Mouse (Mus musculus): Measurements from ENCODE around the gene Osbpl8.

Gene Osbpl8

DNA sequence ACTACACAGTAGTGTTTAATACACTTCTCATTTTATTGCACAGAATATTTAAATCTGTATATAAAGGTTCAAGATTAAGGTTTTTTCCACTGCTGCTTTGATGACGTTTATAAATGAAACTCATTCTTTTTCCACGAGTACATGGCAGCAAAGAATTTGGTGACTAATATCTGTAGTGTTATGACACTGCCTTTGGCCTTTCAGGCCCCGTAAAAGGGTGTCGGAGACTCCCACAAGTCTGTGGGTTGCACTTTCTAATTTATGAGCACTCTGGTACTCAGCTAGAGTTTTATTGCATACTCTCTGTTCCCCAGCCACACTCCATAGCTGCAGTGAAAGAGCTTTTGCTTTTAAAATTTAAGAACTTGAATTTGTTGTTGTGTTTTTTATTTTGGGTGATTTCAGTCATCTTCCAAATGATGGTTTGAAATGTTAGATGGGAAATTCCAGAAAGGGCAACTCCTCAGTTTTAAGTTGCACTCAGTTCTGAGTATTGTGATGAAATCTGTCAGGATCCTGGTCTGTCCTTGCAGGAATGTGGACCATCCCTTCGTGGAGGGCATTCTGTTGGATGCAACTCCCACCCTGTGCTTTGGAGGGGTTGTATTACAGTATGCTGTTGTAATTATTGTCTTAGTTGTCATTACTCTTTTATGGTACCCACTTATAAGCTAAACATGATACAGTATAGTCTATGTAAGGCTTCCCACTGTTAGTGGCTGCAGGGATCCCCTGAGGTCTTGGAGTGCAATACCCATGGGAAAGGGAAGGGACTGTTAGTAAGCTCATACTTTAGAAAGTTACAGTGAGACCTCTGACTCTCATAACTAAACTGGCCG is 70.1 kb downstream of the Osbpl8 start:
- no peak for DNase-seq (ENCODE audit: low read depth, low spot score)

DNA sequence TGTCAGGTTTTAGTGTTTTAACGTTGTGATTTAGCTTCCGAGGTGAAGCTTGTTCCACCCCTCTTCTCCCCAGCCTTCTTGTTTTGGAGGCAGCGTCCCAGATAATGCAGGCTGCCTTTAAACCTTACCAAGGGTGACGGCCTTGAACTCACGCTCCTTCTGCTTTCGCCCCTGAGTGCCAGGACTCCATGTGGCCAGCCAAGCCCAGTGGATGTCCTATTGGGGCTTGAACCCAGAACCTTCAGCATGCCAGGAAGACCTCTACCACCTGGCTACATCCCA is 70.7 kb downstream of the Osbpl8 start:
- no peak for DNase-seq (ENCODE audit: low read depth, low spot score)

DNA sequence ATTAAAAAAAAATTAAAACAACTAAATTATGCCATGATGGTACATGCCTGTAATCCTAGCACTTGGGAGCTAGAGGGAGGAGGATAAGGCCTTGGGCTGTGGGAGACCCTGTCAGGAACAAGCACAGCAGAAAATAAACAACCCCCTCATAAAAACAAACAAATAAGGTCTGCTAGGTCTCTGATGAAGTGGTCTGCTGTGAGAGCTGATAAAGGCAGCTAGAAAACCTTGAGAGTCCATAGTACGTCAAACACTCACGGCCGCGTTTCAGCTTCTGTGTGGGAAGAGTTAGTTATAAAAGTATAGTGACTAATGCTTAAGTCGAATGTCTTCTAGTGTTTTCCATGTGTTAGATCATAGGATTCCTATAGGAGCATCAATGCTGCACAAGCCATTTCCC is 72.9 kb downstream of the Osbpl8 start:
- DNase-seq (ENCODE audit: low read depth, low spot score), result no peak

DNA sequence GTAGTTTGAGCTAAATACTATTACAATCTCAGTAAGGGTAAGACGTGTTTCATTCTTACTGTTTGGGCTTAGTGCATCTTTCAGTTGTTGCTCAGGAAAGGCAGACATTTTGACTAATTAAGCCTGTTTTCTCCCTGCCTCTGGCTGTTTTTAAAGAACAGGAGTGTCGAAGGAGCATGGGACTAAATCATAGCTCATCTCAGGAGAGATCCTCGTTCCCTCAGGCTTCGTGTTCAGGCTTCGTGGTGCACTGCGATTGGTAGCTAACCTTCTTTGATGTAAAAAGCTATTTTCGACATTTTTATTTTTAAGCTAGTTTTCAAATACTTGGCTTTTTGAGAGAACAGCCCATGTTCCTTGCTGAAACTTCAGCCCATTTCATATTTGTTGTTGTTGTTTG is 78.1 kb downstream of the Osbpl8 start:
- no peak for DNase-seq (ENCODE audit: low read depth, low spot score)

DNA sequence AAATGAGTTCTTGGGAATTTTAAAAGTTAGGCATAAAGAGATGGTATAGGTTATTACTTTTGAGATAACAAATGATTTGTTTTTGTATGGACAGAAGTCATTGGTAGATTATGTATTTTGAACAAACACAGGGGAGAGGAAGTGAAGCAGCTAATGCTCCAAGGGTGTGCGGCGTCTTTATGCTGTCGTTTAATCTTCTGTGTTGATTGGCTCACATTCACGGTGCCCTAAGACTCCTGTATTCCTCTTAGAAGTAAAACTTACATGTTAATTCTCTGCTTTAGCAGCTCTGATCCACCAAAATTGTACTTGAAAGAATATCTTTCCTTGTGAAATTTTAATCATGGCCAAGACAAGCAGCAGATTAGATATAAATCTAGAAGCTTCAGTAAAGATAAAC is 83.1 kb downstream of the Osbpl8 start:
- no peak for DNase-seq (ENCODE audit: low read depth, low spot score)

DNA sequence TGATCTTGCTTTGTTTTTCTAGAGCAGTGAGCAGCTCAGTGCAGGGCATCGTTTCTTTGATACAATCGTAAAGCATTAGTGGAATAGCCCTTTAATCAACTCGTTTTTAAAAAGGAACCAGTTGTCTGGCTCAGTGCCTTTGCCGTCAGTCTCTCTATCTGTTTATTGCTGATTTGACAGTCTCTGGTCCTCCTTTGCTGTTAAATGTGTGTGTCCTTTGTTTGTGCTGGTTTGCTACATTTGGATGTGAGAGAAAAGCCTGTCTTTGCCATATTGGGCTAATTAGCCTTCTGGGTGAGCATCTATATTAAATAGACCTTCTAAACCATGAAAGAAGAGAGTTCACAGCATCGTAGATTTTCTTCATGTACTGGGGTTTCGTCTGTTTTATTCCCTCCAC is 83.6 kb downstream of the Osbpl8 start:
- no peak for DNase-seq (ENCODE audit: low read depth, low spot score)

DNA sequence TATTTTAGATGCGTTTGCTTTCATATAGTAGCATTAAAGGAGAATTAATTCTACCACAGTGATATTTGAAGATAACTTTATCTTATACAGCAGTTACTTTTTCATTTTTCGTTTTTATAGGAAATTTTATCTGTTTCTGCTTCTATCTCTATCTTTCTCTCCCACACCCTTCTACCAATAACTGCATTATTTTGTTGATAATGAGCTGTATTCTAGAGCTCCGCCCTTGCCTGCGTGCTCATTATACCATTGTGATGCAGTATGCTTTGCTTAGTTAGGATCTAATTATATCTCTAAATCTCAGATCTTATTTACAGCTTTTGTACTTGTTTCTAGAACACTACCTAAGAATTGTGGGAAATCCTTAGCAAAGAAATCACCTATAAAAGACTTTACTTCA is 85.6 kb downstream of the Osbpl8 start:
- no peak for DNase-seq (ENCODE audit: low read depth, low spot score)

DNA sequence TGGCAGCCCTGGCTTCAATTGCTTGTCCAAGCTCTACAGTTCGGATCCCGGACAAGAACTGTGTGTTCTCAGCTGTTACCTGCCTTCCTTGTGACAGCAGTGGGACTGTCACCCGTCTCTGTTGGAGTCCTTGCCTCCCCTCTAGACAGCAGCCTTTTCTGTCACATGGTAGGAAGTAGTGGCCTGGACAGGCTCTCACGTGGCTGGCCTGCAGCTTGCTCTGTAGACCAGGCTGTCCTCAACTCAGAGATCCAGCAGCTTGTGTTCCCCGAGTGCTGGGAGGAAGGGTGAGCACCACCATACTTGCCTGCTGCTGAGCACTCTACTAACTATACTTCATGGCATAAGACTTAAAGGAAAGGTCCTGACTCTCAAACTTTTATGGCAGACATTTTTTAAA is 87.1 kb downstream of the Osbpl8 start:
- no peak for DNase-seq (ENCODE audit: low read depth, low spot score)

DNA sequence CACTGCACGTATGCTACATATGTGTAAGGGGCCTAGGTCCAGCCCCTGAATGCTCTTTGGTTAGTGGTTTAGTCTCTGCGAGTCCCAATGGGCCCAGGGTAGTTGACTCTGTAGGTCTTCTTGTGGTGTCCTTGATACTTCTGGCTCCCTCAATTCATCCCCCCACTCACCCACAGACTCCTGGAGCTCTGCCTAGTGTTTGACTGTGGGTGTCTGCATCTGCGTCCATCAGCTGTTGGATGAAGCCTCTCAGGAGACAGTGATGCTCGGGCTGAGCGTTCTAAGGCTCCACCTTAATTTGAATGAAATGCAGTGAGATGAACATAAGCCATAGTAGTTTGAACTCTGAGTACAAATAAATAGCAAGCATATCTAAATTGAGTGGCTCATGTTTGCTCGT is 90.7 kb downstream of the Osbpl8 start:
- DNase-seq (ENCODE audit: low read depth, low spot score), result no peak

DNA sequence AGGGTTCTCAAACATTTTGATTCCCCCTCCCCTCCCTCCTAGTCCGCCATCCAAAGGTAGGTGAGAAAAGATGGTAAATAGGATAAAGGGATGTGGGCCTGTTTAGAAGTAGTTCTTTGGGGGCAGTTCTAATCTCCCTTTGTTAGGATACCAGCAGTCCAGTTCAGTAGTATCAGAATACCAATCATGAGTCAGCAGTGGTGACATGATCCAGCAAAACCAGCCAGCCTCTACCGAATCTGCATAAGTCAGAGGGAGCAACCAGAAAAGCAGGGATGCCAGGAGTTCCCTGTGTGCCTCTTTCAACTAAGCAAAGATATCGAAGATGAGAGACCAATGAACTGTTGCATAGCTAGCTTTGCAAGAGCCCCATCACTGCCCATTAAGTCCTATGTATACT is 91.6 kb downstream of the Osbpl8 start:
- DNase-seq (ENCODE audit: low read depth, low spot score), result no peak

DNA sequence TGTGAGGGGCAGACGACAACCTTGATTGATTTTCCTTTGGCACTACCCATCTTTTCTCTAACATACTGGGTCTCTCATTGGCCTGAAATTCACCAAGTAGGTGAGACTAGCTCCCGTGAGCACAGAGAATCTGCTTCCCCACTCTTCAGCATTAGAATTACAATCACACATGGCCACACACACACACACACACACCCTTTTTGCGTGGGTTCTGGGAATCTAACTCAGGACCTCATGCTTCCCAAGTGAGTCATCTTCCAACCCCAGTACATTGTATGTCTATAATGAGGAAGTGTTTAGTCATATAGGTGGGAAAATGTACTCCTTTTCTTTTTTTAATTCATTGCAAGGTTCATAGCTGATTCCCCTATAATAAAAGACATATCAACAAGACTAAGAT is 92.8 kb downstream of the Osbpl8 start:
- DNase-seq (ENCODE audit: low read depth, low spot score), result no peak

DNA sequence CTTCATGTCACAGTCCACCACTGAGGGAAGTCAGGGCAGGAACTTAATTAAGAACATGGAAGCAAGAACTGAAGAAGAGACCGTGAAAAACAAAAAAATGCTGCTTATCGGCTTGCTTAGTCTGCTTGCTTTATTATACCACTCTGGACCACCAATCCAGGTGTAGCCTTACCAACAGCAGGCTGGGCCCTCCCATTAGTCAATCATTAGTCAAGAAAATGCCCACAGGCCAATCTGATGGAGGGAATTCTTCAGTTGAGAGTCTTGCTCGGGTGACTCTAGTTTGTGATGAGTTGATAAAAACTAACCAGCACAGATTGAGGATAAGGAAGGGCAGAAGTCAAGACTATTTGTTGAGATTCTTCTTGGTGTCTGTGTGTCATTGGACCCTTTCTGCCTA is 93.7 kb downstream of the Osbpl8 start:
- no peak for DNase-seq (ENCODE audit: low read depth, low spot score)

DNA sequence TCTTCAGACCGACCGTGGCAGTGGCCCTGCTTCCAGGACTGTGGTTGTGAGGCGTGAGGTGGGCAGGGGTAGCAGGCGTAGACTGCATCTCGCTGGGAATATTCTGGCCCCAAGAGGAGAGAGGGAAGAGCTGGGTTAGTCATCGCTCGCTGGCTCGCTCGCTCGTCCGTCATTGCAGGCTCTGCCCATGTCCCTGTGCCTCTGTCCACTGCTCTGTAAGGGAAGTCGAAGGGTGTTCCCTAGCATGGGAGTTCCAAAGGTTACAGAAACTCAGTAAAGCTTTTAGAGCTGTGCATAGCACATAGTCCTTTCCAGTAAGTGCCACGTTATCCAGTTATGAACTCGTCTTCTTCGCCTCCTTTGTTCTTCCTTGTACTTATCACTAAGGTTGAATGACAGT is 107.1 kb downstream of the Osbpl8 start:
- no peak for DNase-seq (ENCODE audit: low read depth, low spot score)

DNA sequence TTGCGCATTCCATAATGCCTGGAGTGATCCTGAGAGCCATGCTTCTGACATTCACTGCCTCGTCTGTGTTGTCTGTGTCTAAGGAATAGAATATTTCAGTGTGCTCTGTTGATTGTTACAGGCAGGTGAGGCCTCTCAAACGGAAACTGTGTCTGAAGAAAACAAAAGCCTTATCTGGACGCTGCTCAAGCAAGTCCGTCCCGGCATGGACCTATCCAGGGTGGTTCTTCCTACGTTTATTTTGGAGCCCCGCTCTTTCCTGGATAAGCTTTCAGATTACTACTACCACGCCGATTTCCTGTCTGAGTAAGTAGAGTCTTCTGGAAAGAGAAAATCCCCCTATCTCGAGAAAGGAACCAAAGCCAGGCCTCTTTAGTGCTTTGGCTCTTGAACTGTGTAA is 108.4 kb downstream of the Osbpl8 start:
- no peak for DNase-seq (ENCODE audit: low read depth, low spot score)

DNA sequence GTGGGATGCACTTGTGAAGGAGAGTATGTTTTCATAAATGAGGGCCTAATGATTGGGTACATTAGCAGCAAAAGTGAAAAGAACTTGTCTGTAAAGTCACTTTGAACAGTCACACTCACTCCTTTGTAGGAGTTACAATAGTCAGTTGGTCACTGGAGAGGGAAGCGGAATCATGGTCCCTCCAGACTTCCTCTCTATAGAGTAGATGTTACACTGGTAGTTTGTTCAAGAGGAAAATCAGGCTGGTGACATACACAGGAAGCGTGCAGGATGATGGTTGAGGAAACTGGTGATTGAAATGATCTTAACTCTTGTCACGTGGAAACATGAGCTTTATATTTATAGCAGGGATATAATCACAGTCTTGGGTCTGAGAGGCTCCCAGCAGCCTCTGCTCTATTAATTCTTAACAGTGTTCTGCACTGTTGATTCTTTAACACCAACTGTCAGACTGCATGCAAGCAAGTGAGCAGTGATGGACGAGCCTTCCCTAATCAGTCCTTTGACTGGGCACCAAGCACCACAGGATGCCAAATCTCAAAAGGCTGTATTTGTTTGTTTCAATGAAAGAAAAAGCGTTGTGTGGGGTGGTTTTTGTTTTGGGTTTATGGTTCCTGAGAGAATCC is 109.0 kb downstream of the Osbpl8 start:
- no peak for DNase-seq (ENCODE audit: low read depth, low spot score)

DNA sequence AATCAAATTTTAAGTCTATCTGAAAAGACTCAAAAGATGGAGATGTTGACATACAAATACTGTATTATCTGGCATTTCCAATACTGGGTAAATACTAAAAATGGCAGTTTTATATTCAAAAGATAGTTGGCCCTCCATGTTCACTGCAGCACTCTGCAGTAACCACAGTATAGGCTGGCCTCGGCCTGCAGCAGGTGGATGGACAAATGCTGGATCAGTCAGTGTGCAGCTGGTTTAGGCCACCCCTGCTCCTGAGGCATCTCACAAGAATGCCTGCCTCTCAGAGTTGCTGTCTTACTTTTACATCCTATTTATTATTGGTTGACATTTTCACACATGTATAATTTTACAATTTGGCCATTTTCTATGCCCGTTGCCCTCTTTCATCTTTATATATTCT is 111.3 kb downstream of the Osbpl8 start:
- no peak for DNase-seq (ENCODE audit: low read depth, low spot score)

DNA sequence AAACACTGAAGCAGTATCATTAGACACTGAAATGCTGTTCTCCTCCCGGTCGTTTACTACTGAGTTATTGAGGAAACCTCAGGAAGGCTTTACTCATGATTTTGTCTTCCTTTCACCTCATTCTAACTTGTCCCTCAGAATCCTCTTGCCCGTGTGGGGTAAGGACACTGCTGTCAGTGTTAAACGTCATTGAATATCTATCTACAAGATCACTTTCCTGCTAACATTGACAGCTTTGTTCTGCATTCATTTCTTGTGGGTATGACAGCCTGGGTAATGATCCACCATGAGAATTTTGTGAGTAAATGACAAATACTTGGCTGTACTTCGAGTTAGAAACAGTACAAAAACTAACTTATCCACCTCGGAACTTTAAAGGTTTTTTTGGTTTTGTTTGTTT is 133.1 kb downstream of the Osbpl8 start:
- no peak for DNase-seq (ENCODE audit: low read depth, low spot score)

DNA sequence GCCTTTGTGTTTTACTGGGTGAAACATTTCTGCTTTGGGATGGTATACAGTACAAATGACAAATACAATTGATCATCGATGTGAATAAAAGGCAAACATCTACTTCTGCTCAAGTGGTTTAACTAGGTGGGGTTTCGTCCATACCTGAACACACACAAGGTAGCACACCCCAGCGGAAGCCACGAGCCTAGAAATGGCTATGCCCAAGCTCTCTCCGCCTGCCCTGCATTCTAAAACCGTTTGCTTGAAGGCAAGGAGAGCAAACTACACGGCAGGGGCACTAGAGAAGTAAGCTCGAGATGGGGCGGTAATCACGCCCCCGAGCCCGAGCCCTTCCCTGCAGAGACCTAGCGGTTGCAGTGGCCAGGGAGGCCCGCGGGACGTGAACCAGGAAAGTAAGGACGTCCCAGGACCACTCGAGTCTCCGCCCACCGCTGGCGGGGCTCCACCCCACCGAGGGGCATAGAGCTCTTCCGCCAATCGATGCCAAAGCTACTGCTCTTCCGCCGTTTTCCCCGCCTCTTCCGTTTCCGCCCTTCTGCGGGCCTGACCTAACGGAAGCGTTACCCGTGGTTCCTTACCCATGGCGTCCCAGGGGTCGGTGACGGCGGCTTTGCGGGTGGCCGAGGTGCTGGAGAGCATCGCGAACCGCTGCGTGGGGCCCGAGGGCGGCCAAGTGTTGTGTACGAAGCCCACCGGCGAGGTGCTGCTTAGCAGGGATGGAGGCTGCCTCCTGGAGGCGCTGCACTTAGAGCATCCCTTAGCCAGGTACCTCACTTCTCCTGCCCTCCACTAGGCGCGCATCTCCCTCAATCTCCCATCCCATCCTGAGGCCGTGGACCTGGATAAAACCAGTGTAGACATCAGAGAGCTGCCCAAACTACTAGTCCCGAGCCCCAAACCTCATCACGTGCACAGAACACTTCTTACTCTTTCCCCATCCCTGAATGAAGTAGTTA is 133.9 kb downstream of the Osbpl8 start, which contains the start of gene Bbs10:
Gene Bbs10, plus strand, starts transcription at position 540 of the 959 bp plus-strand sequence.
- peak; percentile 91 for DNase-seq (ENCODE audit: low read depth, low spot score)

DNA sequence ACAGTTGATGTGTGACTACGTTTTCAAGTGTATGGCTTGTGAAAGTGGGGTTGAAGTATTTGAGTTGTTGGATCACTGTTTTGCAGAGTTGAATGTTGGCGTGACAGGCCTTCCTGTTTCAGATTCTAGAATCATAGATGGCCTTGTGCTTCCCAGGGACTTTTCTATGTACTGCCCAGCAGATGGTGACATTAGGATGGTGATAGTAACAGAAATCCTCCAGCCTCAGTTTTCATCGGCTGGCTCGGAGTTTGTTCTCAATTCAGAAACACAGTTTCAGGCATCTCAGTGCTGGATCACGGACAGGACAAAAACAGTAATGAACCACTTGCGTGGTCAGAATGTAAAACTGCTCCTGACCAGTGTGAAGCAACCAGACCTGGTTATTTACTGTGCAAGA is 135.0 kb downstream of the Osbpl8 start:
- DNase-seq (ENCODE audit: low read depth, low spot score), result no peak

DNA sequence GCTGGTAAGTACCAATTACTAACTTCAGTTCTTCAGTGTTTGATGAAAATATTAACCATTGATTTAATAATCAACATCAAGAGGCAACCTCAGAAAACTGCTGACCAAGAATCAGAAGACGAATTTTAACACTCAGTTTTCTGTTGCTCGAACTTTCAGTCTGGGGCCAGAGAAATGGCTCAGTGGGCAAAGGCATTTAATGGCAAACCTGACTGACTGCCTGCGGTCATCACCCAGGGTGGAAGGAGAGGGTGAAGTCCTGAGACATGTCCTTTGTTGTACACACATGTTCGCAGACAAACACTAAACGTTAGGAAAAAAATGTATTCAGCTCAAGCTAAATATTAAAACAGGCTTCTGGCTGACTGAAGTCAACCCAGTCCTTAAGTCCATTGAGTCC is 136.5 kb downstream of the Osbpl8 start:
- no peak for DNase-seq (ENCODE audit: low read depth, low spot score)

DNA sequence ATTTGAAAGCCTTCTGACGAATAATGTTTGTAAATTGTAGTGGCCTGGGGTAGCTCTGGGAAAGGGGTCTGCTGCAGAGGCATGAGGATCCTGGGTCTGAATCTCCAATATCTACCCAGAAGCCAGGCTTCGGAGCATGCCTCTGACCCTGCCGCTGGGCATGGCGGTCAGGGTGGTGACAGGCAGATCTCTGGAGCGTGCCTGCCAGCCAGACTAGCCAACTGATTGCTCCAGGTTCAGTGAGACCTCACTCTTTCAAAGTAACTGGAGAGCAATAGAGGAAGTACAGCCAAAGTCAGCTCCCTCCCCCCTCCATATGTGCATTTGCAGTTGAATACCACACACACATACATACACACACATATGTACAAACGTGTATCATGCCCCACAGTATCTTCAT is 137.9 kb downstream of the Osbpl8 start:
- DNase-seq (ENCODE audit: low read depth, low spot score), result no peak

DNA sequence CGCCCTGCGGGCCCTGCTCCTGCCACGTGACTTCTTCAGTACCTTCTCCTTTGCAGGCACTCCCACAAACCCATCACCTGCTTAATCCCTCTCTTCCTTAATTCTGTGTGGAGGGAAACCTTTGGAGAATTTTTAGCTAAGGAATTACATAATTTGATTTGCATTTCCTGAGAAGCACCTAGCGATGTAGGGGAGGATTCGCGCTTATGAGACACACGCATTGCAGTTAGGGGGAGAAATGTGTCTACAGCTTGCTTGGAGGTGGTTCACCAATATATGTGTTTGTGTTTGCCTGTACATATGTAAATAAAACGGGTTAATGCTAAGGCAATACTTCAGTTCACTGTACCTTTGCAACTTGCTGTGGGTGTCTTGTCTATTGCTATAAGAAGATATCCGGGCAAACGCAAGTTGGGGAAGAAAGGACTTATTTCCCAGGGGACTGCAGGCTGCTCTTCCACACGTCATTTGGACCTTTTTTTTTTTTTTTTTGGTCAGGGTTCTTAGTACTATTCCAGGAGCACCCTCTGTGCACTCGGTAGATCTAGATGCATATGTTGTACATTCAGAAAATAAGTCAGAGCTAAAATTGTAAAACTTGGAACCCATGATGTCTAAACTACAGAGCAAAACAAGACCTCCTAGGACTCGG is 144.4 kb downstream of the Osbpl8 start:
- no peak for DNase-seq (ENCODE audit: low read depth, low spot score)
